Mouse (Mus musculus) pancreas, adult 10 weeks (tissue): ENCODE results near the gene Vmn1r152. TPM values are rescaled to one million over a fixed set of nuclear protein-coding genes. Genes with fewer than 3 reads are reported as not detected.

ENCODE experiments used
- polyA plus RNA-seq: library from polyadenylated mRNA; stranded (reverse); fragments of 350-450 nt; fragmentation: Illumina TruSeq; extraction: RNeasy Lipid Tissue Mini Kit (QIAGEN cat#74804); gene quantifications from one replicate; pipeline ENCODE4 v1.2.3, GENCODE M21; 2015; ENCODE audit warnings: low read depth, low replicate concordance; ENCODE audit not compliant: insufficient read depth

Vmn1r152 gene
- not detected for polyA plus RNA-seq

GRCm38 (mm10) chr7:22522667-22523066 lies at the start of gene Vmn1r152:
TSS of gene Vmn1r152 (plus strand) at chr7:22522967.

GRCm38 (mm10) chr7:22499578-22499977 lies 23.2 kb upstream of the Vmn1r152 start, which contains the start of gene Vmn1r151:
TSS of gene Vmn1r151 (minus strand) at chr7:22499678.

GRCm38 (mm10) chr7:22534787-22535186 lies 12.0 kb downstream of the Vmn1r152 start, which contains the start of gene Gm8677:
TSS of gene Gm8677 (minus strand) at chr7:22534887.

GRCm38 (mm10) chr7:22565243-22565642 lies 42.5 kb downstream of the Vmn1r152 start, which contains the start of gene Gm4201:
TSS of gene Gm4201 (minus strand) at chr7:22565343.

Other genes with a start within 250 kb of the Vmn1r152 start
- not detected for gene Gm4187, start 193.2 kb upstream of the Vmn1r152 start, polyA plus RNA-seq
- not detected for gene Gm8660, start 151.9 kb upstream of the Vmn1r152 start, polyA plus RNA-seq
- not detected for gene Vmn1r148, start 109.4 kb upstream of the Vmn1r152 start, polyA plus RNA-seq
- not detected for gene Vmn1r149, start 84.7 kb upstream of the Vmn1r152 start, polyA plus RNA-seq
- not detected for gene Gm10665, start 58.9 kb upstream of the Vmn1r152 start, polyA plus RNA-seq
- gene Vmn1r151, start 23.3 kb upstream of the Vmn1r152 start, polyA plus RNA-seq, result not detected
- not detected for gene Gm8677, start 11.9 kb downstream of the Vmn1r152 start, polyA plus RNA-seq
- not detected for gene Gm4201, start 42.4 kb downstream of the Vmn1r152 start, polyA plus RNA-seq
- not detected for gene Gm4565, start 65.2 kb downstream of the Vmn1r152 start, polyA plus RNA-seq
- gene Vmn1r155, start 135.1 kb downstream of the Vmn1r152 start, polyA plus RNA-seq, result not detected
- gene Gm8693, start 169.3 kb downstream of the Vmn1r152 start, polyA plus RNA-seq, result not detected
- not detected for gene Gm4567, start 196.7 kb downstream of the Vmn1r152 start, polyA plus RNA-seq
- gene Vmn1r157, start 238.7 kb downstream of the Vmn1r152 start, polyA plus RNA-seq, result not detected